Mouse (Mus musculus): ENCODE results near the gene Efcab8. TPM values are rescaled to one million over a fixed set of nuclear protein-coding genes. Genes with fewer than 3 reads are reported as not detected.
A peak's percentile ranks its signal among the peaks of the same experiment; 100 is the strongest.

Gene Efcab8
- polyA plus RNA-seq, 1 experiment: 0.10 TPM

GRCm38 (mm10) chr2:153848389-153848788 is 68.7 kb downstream of the Efcab8 start:
- no peaks in the 10 kb centered on the region for H3K27me3 ChIP-seq (ENCODE audit: control insufficient read depth, insufficient read depth, low read length)
- no peaks in the 10 kb centered on the region for H3K36me3 ChIP-seq (ENCODE audit: control insufficient read depth, insufficient read depth, low read length)
- no peaks in the 10 kb centered on the region for H3K4me1 ChIP-seq (ENCODE audit: control insufficient read depth, insufficient read depth, insufficient read length, low read length)
- 85% methylated on average over 3 of the region's 3 CpGs for WGBS
- no peak overlapping the region for H3K27ac ChIP-seq (ENCODE audit: insufficient read depth, low read depth, low read length)
- H3K4me3 ChIP-seq (ENCODE audit: low read depth, low read length): no peak overlapping the region
- TF ChIP-seq CTCF (IDR thresholded peaks at IDR 0.05; ENCODE audit: extremely low read depth, insufficient read length, insufficient replicate concordance, low read depth, low read length) (no peak), POLR2A (IDR thresholded peaks at IDR 0.05; ENCODE audit: low read depth, low read length) (no peak)

GRCm38 (mm10) chr2:153850351-153851029 is 70.8 kb downstream of the Efcab8 start:
- Histone ChIP-seq H3K27ac (ENCODE audit: insufficient read depth, low read depth, low read length) (no peak overlapping the region), H3K4me3 (ENCODE audit: low read depth, low read length) (no peak overlapping the region)
- WGBS: 81% methylated on average over 6 of the region's 6 CpGs

GRCm38 (mm10) chr2:153851030-153851360 is 71.3 kb downstream of the Efcab8 start:
- TF ChIP-seq CTCF (IDR thresholded peaks at IDR 0.05; ENCODE audit: extremely low read depth, insufficient read length, insufficient replicate concordance, low read depth, low read length) (peak; percentile 35; the same call in 1 of the 2 replicates), POLR2A (IDR thresholded peaks at IDR 0.05; ENCODE audit: low read depth, low read length) (no peak)
- Histone ChIP-seq H3K4me3 (ENCODE audit: low read depth, low read length) (no peak overlapping the region), H3K27me3 (ENCODE audit: control insufficient read depth, insufficient read depth, low read length) (no peaks in the 10 kb centered on the region), H3K36me3 (ENCODE audit: control insufficient read depth, insufficient read depth, low read length) (no peaks in the 10 kb centered on the region), H3K4me1 (ENCODE audit: control insufficient read depth, insufficient read depth, insufficient read length, low read length) (no peaks in the 10 kb centered on the region), H3K27ac (ENCODE audit: insufficient read depth, low read depth, low read length) (no peak overlapping the region)
- 45% methylated on average over 4 of the region's 4 CpGs for WGBS

More at GRCm38 (mm10) chr2:153850351-153851029, 70.8 kb downstream of the Efcab8 start:
- no peaks in the 10 kb centered on the region for H3K27me3 ChIP-seq (ENCODE audit: control insufficient read depth, insufficient read depth, low read length)
- no peaks in the 10 kb centered on the region for H3K36me3 ChIP-seq (ENCODE audit: control insufficient read depth, insufficient read depth, low read length)
- H3K4me1 ChIP-seq (ENCODE audit: control insufficient read depth, insufficient read depth, insufficient read length, low read length): no peaks in the 10 kb centered on the region
- no peak for TF ChIP-seq POLR2A (IDR thresholded peaks at IDR 0.05; ENCODE audit: low read depth, low read length)
- TF ChIP-seq CTCF (IDR thresholded peaks at IDR 0.05; ENCODE audit: extremely low read depth, insufficient read length, insufficient replicate concordance, low read depth, low read length): no peak

DNA sequence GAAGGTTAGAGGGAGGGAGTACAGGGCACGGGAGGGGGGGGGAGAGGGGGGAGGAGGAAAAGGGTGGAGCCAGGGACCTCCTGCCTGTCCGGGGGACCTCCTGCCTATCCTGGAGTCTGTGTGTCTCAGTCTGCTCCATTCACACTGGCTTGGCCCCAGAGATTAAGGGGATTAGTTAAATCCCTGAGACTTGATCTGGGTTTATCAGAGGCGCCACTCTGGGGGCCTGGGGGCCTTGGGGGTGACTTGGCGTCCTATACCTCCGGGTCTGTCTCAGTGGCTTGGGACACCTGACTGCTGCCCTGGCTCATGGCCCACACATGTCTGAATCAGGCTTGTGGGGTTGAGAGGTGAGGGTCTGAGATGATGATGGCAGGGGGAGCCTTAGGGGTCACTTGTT is 73.8 kb downstream of the Efcab8 start:
- H3K4me3 ChIP-seq (ENCODE audit: low read depth, low read length): no peak overlapping the region
- no peaks in the 10 kb centered on the region for H3K4me1 ChIP-seq (ENCODE audit: control insufficient read depth, insufficient read depth, insufficient read length, low read length)
- WGBS: 15% methylated on average over 5 of the region's 5 CpGs
- no peak overlapping the region for H3K27ac ChIP-seq (ENCODE audit: insufficient read depth, low read depth, low read length)
- H3K27me3 ChIP-seq (ENCODE audit: control insufficient read depth, insufficient read depth, low read length): no peaks in the 10 kb centered on the region
- H3K36me3 ChIP-seq (ENCODE audit: control insufficient read depth, insufficient read depth, low read length): no peaks in the 10 kb centered on the region
- TF ChIP-seq CTCF (IDR thresholded peaks at IDR 0.05; ENCODE audit: extremely low read depth, insufficient read length, insufficient replicate concordance, low read depth, low read length): no peak
- no peak for TF ChIP-seq POLR2A (IDR thresholded peaks at IDR 0.05; ENCODE audit: low read depth, low read length)

DNA sequence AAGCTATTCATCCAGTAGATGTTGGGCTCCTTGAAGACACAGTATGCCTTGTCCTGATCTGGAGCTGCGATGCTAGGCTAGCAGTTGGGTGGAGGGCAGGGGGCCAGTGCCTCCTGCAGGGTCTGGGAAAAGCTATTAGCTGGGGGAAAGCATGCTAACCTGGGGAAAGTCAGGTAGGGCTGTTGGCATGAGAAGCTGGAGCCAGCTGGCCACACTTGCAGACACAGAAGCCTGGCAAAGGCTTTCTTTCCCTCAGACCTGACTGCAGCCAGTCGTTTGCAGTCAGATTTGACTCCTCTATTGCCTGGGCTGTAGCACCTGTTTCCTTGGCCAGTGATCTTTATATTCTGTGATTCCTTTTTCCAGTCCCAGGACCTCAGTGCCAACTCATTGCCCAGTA is 79.8 kb downstream of the Efcab8 start:
- no peak overlapping the region for H3K4me3 ChIP-seq (ENCODE audit: low read depth, low read length)
- no peaks in the 10 kb centered on the region for H3K36me3 ChIP-seq (ENCODE audit: control insufficient read depth, insufficient read depth, low read length)
- no peak overlapping the region for H3K27ac ChIP-seq (ENCODE audit: insufficient read depth, low read depth, low read length)
- H3K27me3 ChIP-seq (ENCODE audit: control insufficient read depth, insufficient read depth, low read length): no peaks in the 10 kb centered on the region
- WGBS: 71% methylated on average over 2 of the region's 2 CpGs
- no peaks in the 10 kb centered on the region for H3K4me1 ChIP-seq (ENCODE audit: control insufficient read depth, insufficient read depth, insufficient read length, low read length)
- TF ChIP-seq CTCF (IDR thresholded peaks at IDR 0.05; ENCODE audit: extremely low read depth, insufficient read length, insufficient replicate concordance, low read depth, low read length): no peak
- no peak for TF ChIP-seq POLR2A (IDR thresholded peaks at IDR 0.05; ENCODE audit: low read depth, low read length)

GRCm38 (mm10) chr2:153860315-153860714 is 80.6 kb downstream of the Efcab8 start:
- TF ChIP-seq POLR2A (IDR thresholded peaks at IDR 0.05; ENCODE audit: low read depth, low read length) (no peak), CTCF (IDR thresholded peaks at IDR 0.05; ENCODE audit: extremely low read depth, insufficient read length, insufficient replicate concordance, low read depth, low read length) (no peak)
- H3K27me3 ChIP-seq (ENCODE audit: control insufficient read depth, insufficient read depth, low read length): no peaks in the 10 kb centered on the region
- no peaks in the 10 kb centered on the region for H3K36me3 ChIP-seq (ENCODE audit: control insufficient read depth, insufficient read depth, low read length)
- no peaks in the 10 kb centered on the region for H3K4me1 ChIP-seq (ENCODE audit: control insufficient read depth, insufficient read depth, insufficient read length, low read length)
- no peak overlapping the region for H3K4me3 ChIP-seq (ENCODE audit: low read depth, low read length)
- no peak overlapping the region for H3K27ac ChIP-seq (ENCODE audit: insufficient read depth, low read depth, low read length)
- 90% methylated on average over 11 of the region's 11 CpGs for WGBS

DNA sequence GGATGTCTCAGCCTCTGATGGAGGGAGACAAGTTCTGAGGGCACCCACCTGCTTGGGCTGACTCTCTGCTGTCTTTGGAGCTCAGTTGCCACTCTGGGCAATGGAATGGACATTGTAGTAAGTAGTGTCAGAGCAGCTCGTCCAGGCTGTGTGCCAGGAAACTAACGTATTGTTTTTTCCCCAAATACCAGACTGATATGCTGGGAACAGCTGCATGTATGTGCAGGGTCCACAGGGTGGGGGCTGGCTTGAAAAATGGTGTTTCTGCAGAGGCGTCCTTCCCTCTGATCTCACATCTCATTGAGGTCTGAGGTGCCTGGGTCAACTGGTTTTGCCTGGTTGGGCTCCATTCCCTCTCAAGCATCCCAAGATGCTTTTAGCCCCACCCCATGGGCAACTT is 81.0 kb downstream of the Efcab8 start:
- Histone ChIP-seq H3K27ac (ENCODE audit: insufficient read depth, low read depth, low read length) (no peak overlapping the region), H3K36me3 (ENCODE audit: control insufficient read depth, insufficient read depth, low read length) (no peaks in the 10 kb centered on the region), H3K4me1 (ENCODE audit: control insufficient read depth, insufficient read depth, insufficient read length, low read length) (no peaks in the 10 kb centered on the region), H3K27me3 (ENCODE audit: control insufficient read depth, insufficient read depth, low read length) (no peaks in the 10 kb centered on the region), H3K4me3 (ENCODE audit: low read depth, low read length) (no peak overlapping the region)
- WGBS: 58% methylated on average over 3 of the region's 3 CpGs
- TF ChIP-seq POLR2A (IDR thresholded peaks at IDR 0.05; ENCODE audit: low read depth, low read length) (no peak), CTCF (IDR thresholded peaks at IDR 0.05; ENCODE audit: extremely low read depth, insufficient read length, insufficient replicate concordance, low read depth, low read length) (no peak)

Measured in small intestine, adult 2 months (tissue).